ENCODE assay signal across 8 mouse cellular contexts in the genomic region with DNA sequence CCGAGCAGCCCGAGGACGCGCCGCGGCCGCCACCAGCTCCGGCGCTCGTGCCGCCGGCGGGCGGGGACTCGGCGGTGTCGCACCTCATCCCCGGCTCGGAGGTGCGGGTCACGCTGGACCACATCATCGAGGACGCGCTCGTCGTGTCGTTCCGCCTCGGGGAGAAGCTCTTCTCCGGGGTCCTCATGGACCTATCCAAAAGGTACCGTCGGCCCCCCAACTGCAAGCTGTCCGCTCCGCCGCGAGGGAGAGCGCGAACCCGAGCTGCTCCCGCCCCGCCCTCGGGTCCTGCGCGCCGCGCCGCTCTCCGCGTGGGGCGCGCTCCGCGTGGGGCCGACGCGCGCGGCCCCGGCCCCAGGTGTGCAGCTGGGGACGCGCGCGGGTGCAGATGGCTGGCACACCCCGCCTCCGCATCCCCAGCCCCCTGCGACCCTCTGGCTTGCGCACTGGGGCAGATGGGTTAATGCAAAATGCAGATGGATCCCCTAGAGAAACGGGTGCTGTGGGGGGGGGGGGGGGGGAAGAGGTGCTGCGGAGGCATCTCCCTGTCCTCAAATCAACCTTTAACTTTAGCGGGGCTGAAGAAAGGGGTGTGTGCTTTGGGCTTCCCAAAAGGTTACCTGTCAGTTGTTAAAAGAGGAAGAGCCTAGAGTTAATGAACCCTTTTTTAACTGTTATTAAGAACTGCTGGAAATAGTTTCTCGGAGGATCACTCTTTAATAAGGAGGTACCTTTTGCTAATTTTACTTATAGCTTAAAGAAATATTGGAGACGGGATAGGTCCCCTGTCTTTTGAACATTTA. TPM values are rescaled to one million over a fixed set of nuclear protein-coding genes. Genes with fewer than 3 reads are reported as not detected.
DNase-seq lines count a peak whose midpoint lies in the region; ATAC-seq and TF ChIP-seq lines count a peak whose summit lies in the region.

No protein-coding gene starts in this region.

- no peaks in the 10 kb centered on the region for H3K27me3 ChIP-seq in intestine, postnatal 0 days (replicated peaks; ENCODE audit: control insufficient read depth, insufficient read depth, low read length)
- H3K27me3 ChIP-seq in limb, embryonic 11.5 days (ENCODE audit: control insufficient read depth, insufficient read depth, low read length): no peaks in the 10 kb centered on the region
- no peaks in the 10 kb centered on the region for H3K27me3 ChIP-seq in midbrain, embryonic 12.5 days
- H3K27me3 ChIP-seq in spleen, adult 2 months (ENCODE audit: control insufficient read depth, insufficient read depth, low read length): no peaks in the 10 kb centered on the region

- no peak; the same call in 1 of the 2 replicates for TF ChIP-seq CTCF in intestine, postnatal 0 days (IDR thresholded peaks at IDR 0.05; ENCODE audit: low read depth)
- no peak for TF ChIP-seq CTCF in spleen, adult 2 months (IDR thresholded peaks at IDR 0.05; ENCODE audit: extremely low read depth, insufficient read depth, insufficient read length, insufficient replicate concordance)

- peak overlapping the region; percentile 98 for H3K9ac ChIP-seq in intestine, postnatal 0 days (ENCODE audit: low read depth, low read length)
- H3K9ac ChIP-seq in limb, embryonic 11.5 days (ENCODE audit: low read length): peak overlapping the region; percentile 92
- peak overlapping the region; percentile 98 for H3K9ac ChIP-seq in midbrain, embryonic 12.5 days (replicated peaks)

- peak overlapping the region; percentile 95 for H3K4me3 ChIP-seq in intestine, postnatal 0 days (ENCODE audit: low read depth, low read length)
- peak overlapping the region; percentile 75 for H3K4me3 ChIP-seq in limb, embryonic 11.5 days (ENCODE audit: low read depth, low read length)
- H3K4me3 ChIP-seq in midbrain, embryonic 12.5 days: peak overlapping the region; percentile 98
- H3K4me3 ChIP-seq in spleen, adult 2 months (ENCODE audit: extremely low read depth, insufficient read depth, insufficient read length): peak overlapping the region; percentile 81

- H3K27ac ChIP-seq in intestine, postnatal 0 days (ENCODE audit: low read depth, low read length): peak overlapping the region; percentile 94
- peak overlapping the region; percentile 93 for H3K27ac ChIP-seq in limb, embryonic 11.5 days (replicated peaks; ENCODE audit: low read depth, low read length)
- peak overlapping the region; percentile 97 for H3K27ac ChIP-seq in midbrain, embryonic 12.5 days (replicated peaks)
- peak overlapping the region; percentile 84 for H3K27ac ChIP-seq in spleen, adult 2 months (ENCODE audit: insufficient read depth, low read length)

- TF ChIP-seq POLR2A in spleen, adult 2 months (IDR thresholded peaks at IDR 0.05; ENCODE audit: low read depth, low read length): no peak

- peak; percentile 24 for DNase-seq in ovary, adult 18-20 months (ENCODE audit: low spot score)
- no peak for DNase-seq in ovary, postnatal 10 days (ENCODE audit: low spot score)
- DNase-seq in embryo, embryonic 11.5 days (ENCODE audit: low read depth, low spot score): peak; percentile 34
- DNase-seq in gastrocnemius, postnatal 4 days (ENCODE audit: low spot score in 2 of 2): peak; percentile 27 to 59
- DNase-seq in limb, embryonic 11.5 days (ENCODE audit: low spot score): peak; percentile 71
- DNase-seq in spleen, adult 2 months (ENCODE audit: low read depth in 1 of 2, low spot score in 2 of 2): peak; percentile 33 to 40

- peak overlapping the region; percentile 91 for H3K4me2 ChIP-seq in intestine, postnatal 0 days (replicated peaks; ENCODE audit: low read depth)
- H3K4me2 ChIP-seq in limb, embryonic 11.5 days (ENCODE audit: low read depth, severe bottlenecking): peak overlapping the region; percentile 57
- peak overlapping the region; percentile 77 for H3K4me2 ChIP-seq in midbrain, embryonic 12.5 days (replicated peaks)

- H3K4me1 ChIP-seq in intestine, postnatal 0 days (replicated peaks; ENCODE audit: control insufficient read depth, insufficient read depth, low read length): peaks cover 3% of the 10 kb centered on the region; the same call in 1 of the 2 replicates
- H3K4me1 ChIP-seq in limb, embryonic 11.5 days (ENCODE audit: control insufficient read depth, insufficient read depth, low read length): no peaks in the 10 kb centered on the region
- H3K4me1 ChIP-seq in midbrain, embryonic 12.5 days: peaks cover 22% of the 10 kb centered on the region
- H3K4me1 ChIP-seq in spleen, adult 2 months (ENCODE audit: control insufficient read depth, insufficient read depth, insufficient read length): peaks cover 4% of the 10 kb centered on the region; the same call in 1 of the 2 replicates

- ATAC-seq in intestine, postnatal 0 days: peak; percentile 42
- ATAC-seq in limb, embryonic 11.5 days (ENCODE audit: insufficient number of reproducible peaks, low FRiP score, low TSS enrichment, low read depth): peak; percentile 23
- peak; percentile 45 for ATAC-seq in midbrain, embryonic 12.5 days (ENCODE audit: low FRiP score, low read depth)

- H3K9me3 ChIP-seq in intestine, postnatal 0 days (ENCODE audit: control insufficient read depth): no peaks in the 10 kb centered on the region
- no peaks in the 10 kb centered on the region for H3K9me3 ChIP-seq in limb, embryonic 11.5 days (ENCODE audit: control insufficient read depth, low read length)
- no peaks in the 10 kb centered on the region for H3K9me3 ChIP-seq in midbrain, embryonic 12.5 days

- H3K36me3 ChIP-seq in intestine, postnatal 0 days (ENCODE audit: control insufficient read depth, insufficient read depth): peaks cover 4% of the 10 kb centered on the region; the same call in 1 of the 2 replicates
- 0 out of 2 replicates have a peak, but pooled peaks cover 2% of the 10 kb centered on the region for H3K36me3 ChIP-seq in limb, embryonic 11.5 days (ENCODE audit: control insufficient read depth, insufficient read depth, low read length)
- peaks cover 14% of the 10 kb centered on the region for H3K36me3 ChIP-seq in midbrain, embryonic 12.5 days
- peaks cover 2% of the 10 kb centered on the region; the same call in 1 of the 2 replicates for H3K36me3 ChIP-seq in spleen, adult 2 months (ENCODE audit: control insufficient read depth, insufficient read depth, low read length)

- under 1% methylated on average over 66 of the region's 72 CpGs for WGBS in intestine, postnatal 0 days
- WGBS in limb, embryonic 11.5 days: under 1% methylated on average over 70 of the region's 72 CpGs
- WGBS in midbrain, embryonic 12.5 days: under 1% methylated on average over 60 of the region's 72 CpGs
- WGBS in spleen, adult 2 months: 1% methylated on average over 61 of the region's 72 CpGs

RNA-seq across cellular contexts. Expression of gene Pwwp2a, which starts 0.8 kb away (rescaled TPM):
- 10 to 100 TPM; 33.6 to 35.1 TPM for total RNA-seq in gastrocnemius, postnatal 4 days (2021)
- polyA plus RNA-seq in intestine, postnatal 0 days (2015; fragmentation: Nextera tagmentation; extraction: Ambion mirVana): 12.1 and 12.5 TPM in 2 replicates
- polyA plus RNA-seq in limb, embryonic 11.5 days (2014; fragmentation: Nextera tagmentation; extraction: Ambion mirVana): 41.2 and 43.8 TPM in 2 replicates
- polyA plus RNA-seq in midbrain, embryonic 12.5 days (2016; fragmentation: Nextera tagmentation; extraction: Ambion mirVana): 50.9 and 60.7 TPM in 2 replicates
- polyA plus RNA-seq in spleen, adult 2 months (2012; rRNA removed): 13.4 and 16.0 TPM in 2 replicates
